Mouse (Mus musculus): ENCODE data around the gene Tut1.
"Not testable (repeated sequence)": the region's sequence is repeated elsewhere in the genome, so short reads cannot be mapped to it uniquely, and the experiment has no call there.

Gene Tut1

GRCm38 (mm10) chr19:8943047-8943446 lies 10.6 kb upstream of the Tut1 start:
- DNase-seq = no peak

GRCm38 (mm10) chr19:8944062-8944461 lies 9.6 kb upstream of the Tut1 start:
- DNase-seq = no peak

DNA sequence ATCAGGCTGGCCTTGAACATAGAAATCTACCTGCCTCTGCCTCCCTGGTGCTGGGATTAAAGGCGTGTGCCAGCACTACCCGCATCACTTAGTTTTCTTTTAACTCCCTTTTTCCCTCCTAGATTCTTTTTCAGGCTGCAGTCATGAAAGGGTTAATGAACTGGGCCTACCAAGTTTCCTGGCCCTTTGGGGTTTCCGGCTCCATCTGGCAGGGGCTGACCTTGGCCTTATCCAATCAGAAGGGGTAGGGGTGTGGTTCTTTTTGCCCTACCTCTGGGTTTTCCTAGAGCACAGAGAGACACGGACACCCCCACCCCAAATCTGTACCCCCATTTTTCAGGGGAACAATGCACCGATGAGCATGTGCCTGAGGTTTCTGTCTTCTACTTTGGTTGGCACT lies 8.9 kb upstream of the Tut1 start:
- DNase-seq = peak; percentile 60 to 70

DNA sequence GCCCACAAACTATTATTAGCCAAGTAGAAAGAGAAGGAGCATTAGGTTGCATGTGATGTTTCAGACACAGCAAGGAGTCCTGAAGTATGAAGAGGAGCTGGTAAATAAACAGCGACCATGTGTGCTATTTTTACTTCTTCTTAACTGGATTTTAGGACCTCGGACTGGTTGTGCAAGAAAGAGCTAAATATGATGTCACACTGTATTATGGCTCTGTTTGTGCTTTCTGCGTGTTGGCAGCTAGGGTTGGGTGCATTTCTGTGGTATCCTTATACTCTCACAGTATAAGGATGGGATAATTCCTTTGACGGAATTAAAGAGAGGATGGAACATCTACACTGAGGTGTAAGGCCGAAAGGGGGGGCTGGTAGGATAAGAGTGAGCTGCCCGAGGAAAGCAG lies 8.4 kb upstream of the Tut1 start:
- DNase-seq = no peak

- no peak for DNase-seq
These were observed 6.7 kb upstream of the Tut1 start for GRCm38 (mm10) chr19:8946929-8947328.

- DNase-seq = no peak
These were observed 3.5 kb upstream of the Tut1 start for GRCm38 (mm10) chr19:8950190-8950589.

DNA sequence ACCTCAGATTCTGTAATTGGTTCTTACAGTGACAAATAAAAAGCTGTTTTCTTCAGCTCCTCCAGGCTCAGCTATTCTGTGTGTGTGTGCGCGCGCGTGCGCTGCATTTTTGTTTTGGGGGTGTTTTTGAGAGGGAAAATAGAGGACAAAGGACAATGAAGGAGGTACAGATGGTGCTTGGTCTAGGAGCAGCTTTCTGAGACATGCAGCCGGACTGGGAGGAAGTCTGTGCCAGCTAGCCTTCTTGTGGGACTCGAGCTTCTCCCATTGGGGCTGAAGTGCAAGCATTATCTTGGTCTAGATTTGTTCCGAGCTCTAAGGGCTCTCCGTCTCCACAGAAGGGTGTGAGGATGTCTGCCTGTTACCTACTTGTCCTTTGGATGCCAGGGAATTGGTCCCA lies 1.4 kb upstream of the Tut1 start:
- no peak for DNase-seq

GRCm38 (mm10) chr19:8954171-8954570 lies 524 bp downstream of the Tut1 start:
- DNase-seq = no peak

- DNase-seq = no peak
These were observed 8.6 kb downstream of the Tut1 start for GRCm38 (mm10) chr19:8962256-8962655.

GRCm38 (mm10) chr19:8965075-8965474 lies 11.4 kb downstream of the Tut1 start:
- no peak for DNase-seq

DNA sequence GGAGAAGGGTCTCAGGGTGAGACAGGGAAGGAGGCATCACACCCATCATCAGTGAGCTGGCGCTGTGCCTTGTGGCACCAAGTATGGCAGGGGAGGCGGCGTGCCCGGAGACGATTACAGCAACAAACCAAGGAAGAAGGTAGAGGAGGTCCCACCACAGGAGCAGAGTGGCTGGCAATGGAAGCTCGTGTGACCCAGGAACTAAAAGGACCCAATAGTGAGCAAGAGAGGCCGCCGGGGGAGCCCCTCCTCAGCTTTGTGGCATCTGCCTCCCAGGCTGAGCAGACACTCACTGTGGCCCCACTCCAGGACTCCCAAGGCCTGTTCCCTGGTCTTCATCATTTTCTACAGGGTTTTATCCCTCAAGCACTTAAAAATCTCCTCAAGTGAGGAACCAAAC lies 12.1 kb downstream of the Tut1 start:
- DNase-seq = peak in 1 of 2 experiments; percentile 37

GRCm38 (mm10) chr19:8966198-8966589 lies 12.5 kb downstream of the Tut1 start:
- no peak for DNase-seq

GRCm38 (mm10) chr19:8966590-8967372 lies 13.1 kb downstream of the Tut1 start, which contains the start of gene Eef1g:
Gene Eef1g (plus strand): TSS chr19:8967041.
- DNase-seq = peak; percentile 98 to 100

DNA sequence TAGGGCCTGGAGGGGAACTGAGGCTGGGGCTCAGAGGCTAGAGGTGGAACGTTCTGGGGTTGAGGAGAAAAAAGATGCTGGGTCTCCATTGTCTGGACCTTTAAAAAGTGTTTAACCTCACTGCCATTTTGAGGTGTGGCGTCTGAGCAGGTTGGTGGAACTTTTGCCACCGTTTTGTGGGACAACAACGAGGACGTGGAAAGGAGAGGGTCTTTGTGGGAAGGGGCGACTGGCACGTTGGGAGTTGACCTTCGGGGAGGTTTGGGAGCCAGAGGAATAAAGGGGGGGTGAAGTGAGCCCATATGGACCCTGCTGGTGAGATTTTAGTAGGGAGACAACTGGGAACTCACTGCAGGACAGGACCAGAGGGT lies 13.7 kb downstream of the Tut1 start:
- DNase-seq = no peak

DNA sequence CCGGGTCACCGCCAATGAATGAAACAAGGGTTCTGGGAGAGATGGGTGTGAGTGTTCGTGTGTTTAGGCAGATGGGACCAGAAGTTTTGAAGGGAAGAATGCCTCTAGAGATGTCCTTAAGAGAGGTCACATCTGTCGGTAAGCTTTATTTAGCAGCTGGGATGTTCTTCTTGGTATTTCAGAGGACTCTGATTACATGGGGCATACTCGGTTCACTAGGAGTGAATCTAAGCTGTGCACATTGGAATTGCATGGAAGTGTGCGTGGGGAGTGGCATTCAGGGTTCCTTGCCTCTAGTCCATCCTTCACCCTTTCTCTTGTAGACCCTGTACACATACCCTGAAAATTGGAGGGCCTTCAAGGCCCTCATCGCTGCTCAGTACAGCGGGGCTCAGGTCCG lies 14.2 kb downstream of the Tut1 start:
- no peak for DNase-seq

- DNase-seq = not testable (repeated sequence)
These were observed 18.8 kb downstream of the Tut1 start for GRCm38 (mm10) chr19:8972491-8972890.

DNA sequence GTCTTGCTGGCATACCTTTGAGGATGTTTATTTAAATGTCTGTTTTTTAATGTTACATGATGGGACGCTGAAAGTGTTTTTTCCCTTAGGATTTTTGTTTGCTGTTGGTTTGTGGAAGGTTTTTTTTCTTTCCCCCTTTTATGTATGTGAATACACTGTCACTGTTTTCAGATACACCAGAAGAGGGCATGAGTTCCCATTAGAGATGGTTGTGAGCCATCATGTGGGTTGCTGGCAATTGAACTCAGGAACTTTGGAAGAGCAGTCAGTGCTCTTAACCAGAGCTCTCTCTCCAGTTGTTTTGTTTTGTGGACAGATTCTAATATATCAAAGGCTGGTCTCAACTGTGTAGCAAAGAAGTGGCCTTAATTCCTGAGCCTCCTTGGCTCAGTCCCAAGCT lies 21.0 kb downstream of the Tut1 start:
- no peak for DNase-seq

DNA sequence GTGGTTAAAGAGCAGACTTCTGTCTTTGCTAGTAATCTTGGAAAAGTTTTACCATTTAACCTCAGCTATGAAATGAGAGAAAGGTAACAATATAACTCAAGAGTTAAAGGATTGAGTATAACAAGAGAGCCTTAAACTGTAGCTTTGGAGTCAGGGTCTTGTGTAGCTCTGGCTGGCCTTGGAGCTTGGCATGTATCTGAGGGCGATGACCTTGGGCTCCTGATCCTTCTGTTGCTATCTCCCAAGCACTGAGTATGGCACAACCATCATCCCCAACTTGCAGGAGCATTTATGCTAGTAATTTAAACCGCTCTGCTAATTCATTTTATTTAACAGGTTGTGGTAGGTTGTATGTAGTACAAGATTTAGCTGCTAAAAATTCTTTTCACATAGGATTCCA lies 21.8 kb downstream of the Tut1 start:
- DNase-seq = no peak

DNA sequence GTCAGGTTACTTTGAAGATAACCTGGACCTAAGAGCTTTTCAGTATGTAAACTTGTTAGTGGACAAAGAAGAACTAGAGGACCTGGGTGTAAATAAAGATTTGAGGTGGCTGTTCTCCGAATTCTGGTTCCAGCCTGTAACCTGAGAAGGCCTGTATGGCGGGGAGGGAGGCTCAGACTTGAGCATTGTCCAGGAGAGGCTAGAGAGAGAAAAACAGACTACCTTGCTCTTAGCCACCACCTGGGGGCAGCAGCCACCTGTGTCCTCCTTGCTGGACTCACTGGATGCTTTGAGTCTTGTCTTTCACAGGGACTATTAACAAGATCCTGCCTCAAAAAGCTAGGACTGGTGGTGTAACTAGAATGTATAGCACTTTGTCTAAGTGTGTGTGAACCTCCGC lies 22.9 kb downstream of the Tut1 start:
- DNase-seq = peak; percentile 27 to 36

DNA sequence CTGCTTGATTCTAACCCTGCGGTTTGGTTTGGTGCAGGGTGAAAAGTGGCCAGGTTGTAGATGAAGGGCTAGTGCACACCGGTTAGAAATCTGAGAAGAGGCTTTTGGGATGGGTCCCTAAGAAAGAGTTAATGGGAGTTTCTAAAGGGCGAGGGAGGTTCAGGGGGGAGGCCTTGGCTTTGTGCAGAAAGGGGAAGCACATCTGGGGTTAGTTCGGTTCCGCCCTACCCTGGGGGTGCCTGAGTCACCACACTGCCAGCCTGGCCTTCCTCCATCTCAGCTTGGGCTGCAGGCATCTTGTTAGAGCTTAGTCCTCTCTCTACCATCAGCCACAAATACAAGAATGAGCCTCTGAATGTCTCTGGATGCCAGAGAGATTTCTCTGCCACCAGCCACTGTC lies 27.1 kb downstream of the Tut1 start:
- DNase-seq = no peak

DNA sequence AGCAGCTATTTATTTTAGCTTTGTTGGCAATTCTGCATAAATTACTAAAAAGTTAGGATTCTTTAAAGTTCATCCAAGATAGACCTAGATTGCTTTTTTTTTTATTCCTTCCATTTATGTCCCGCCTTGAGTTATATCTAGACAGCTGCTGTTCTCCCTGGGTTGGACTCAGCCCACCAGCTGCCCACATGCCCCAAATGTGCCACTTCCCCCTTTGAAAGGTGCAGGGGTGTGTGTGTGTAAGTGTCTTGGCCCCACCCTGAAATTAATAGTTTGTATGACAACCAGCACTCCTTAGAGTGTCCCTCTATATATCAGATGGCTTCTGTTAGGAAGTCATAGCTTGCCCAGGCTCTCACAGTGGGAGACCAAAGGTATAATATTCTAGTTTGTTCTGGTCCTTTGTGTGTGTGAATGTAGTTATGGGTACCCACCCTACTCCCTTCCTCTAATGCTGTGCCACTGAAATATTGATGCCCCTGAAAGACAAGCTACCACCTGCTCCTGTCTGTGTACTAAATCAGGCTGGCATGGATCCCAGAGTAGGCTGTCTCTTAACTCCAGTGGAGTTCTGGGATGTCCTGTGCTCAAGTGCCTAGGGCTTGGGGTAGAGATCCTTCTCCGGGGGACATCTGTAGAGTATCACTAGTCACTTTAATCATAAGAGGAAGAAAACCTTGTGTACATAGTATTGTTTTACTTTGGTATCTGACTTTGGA lies 28.0 kb downstream of the Tut1 start:
- no peak for DNase-seq

DNA sequence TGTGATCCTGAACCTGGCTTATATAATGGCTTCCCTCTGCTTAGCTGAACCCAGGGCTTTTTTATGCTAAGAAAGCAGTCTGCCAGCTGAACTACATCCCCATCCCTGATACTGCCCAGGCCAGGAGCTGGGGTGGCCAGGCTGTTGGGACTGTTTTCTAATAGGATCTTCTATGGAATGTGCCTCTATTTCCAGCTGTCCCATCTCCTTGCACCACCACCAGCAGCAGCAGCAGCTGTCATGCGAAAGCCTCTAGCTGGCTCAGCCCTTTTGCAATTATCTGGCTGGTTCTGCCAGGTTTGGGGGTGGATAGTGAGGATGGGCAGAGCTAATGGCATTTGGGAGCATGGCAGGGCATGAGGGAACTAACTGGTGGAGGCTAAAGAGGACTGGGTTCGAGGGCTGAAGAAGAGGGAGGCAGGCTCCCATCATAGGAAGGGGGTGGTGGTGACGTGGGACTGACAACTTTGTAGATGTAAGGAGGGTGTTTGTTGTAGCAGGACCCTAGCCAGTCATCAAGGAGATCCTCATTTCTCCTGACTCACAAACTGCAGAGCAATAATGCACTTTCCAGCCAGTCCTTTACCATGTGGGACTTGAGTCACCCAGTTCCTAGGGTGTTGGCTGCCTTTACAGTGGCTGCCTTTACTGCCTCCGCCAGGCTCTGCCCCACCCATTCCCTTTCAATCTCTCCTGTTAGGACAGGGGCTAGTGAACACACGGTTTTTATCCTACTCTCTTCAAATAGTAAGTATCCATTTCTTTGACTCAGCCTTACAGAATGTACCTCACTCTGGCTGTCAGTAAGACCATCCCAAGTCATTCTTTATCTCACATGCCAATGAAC lies 28.9 kb downstream of the Tut1 start:
- DNase-seq = no peak

GRCm38 (mm10) chr19:8983150-8983650 lies 29.6 kb downstream of the Tut1 start:
- no peak for DNase-seq

All from thymus, postnatal 36 days (tissue).